Mouse (Mus musculus) spleen, postnatal 14 days (tissue): ENCODE data around the gene Polk.

Experiments used
- DNase-seq, 2 experiments: peaks; one replicate each; pipeline ENCODE4 v3.0.0; 2021 to 2022; ENCODE audit warnings: low spot score in 2 of 2

The Polk gene

GRCm38 (mm10) chr13:96529542-96529941, 12.8 kb downstream of the Polk start:
- DNase-seq, result no peak

GRCm38 (mm10) chr13:96528776-96529175, 13.6 kb downstream of the Polk start:
- DNase-seq, result no peak

- DNase-seq, result no peak
These were observed 14.5 kb downstream of the Polk start for GRCm38 (mm10) chr13:96527856-96528255.

- DNase-seq, result no peak
These were observed 15.4 kb downstream of the Polk start for GRCm38 (mm10) chr13:96527022-96527421.

GRCm38 (mm10) chr13:96521294-96521693, 21.1 kb downstream of the Polk start:
- no peak for DNase-seq

- no peak for DNase-seq
These were observed 25.0 kb downstream of the Polk start for GRCm38 (mm10) chr13:96517335-96517734.

- no peak for DNase-seq
These were observed 26.1 kb downstream of the Polk start for GRCm38 (mm10) chr13:96516249-96516648.

GRCm38 (mm10) chr13:96514154-96514942, 28.0 kb downstream of the Polk start:
- DNase-seq, result no peak

- no peak for DNase-seq
These were observed 30.5 kb downstream of the Polk start for GRCm38 (mm10) chr13:96511893-96512292.

GRCm38 (mm10) chr13:96511262-96511661, 31.1 kb downstream of the Polk start:
- DNase-seq, result no peak

- DNase-seq, result no peak
These were observed 31.7 kb downstream of the Polk start for GRCm38 (mm10) chr13:96510635-96511034.

- no peak for DNase-seq
These were observed 34.8 kb downstream of the Polk start for GRCm38 (mm10) chr13:96507541-96507940.

GRCm38 (mm10) chr13:96506313-96506712, 36.1 kb downstream of the Polk start:
- DNase-seq, result no peak

- DNase-seq, result no peak
These were observed 36.7 kb downstream of the Polk start for GRCm38 (mm10) chr13:96505661-96506060.

- no peak for DNase-seq
These were observed 42.5 kb downstream of the Polk start for GRCm38 (mm10) chr13:96499891-96500290.

GRCm38 (mm10) chr13:96496630-96497029, 45.7 kb downstream of the Polk start:
- DNase-seq, result no peak

GRCm38 (mm10) chr13:96490433-96490832, 51.9 kb downstream of the Polk start, which contains the start of gene Gm17622:
TSS of gene Gm17622 (plus strand) at chr13:96490733.
- no peak for DNase-seq

- DNase-seq, result no peak
These were observed 54.4 kb downstream of the Polk start for GRCm38 (mm10) chr13:96487968-96488367.

GRCm38 (mm10) chr13:96487230-96487629, 55.1 kb downstream of the Polk start:
- DNase-seq, result no peak

GRCm38 (mm10) chr13:96478991-96479390, 63.4 kb downstream of the Polk start:
- no peak for DNase-seq

- no peak for DNase-seq
These were observed 65.2 kb downstream of the Polk start for GRCm38 (mm10) chr13:96477226-96477625.

GRCm38 (mm10) chr13:96470957-96471356, 71.4 kb downstream of the Polk start, which contains the start of gene Ankdd1b:
TSS of gene Ankdd1b (minus strand) at chr13:96471198.
- no peak for DNase-seq

GRCm38 (mm10) chr13:96470556-96470955, 71.8 kb downstream of the Polk start:
- no peak for DNase-seq

GRCm38 (mm10) chr13:96468678-96469077, 73.7 kb downstream of the Polk start:
- DNase-seq, result no peak
